Mouse (Mus musculus): ENCODE measurements around the gene Nwd2.

Nwd2 gene

GRCm38 (mm10) chr5:63824599-63825350 is 175.9 kb downstream of the Nwd2 start:
- in situ Hi-C loops (cut with MboI; ENCODE audit: unreplicated experiment in 2 of 2): no loop called here

DNA sequence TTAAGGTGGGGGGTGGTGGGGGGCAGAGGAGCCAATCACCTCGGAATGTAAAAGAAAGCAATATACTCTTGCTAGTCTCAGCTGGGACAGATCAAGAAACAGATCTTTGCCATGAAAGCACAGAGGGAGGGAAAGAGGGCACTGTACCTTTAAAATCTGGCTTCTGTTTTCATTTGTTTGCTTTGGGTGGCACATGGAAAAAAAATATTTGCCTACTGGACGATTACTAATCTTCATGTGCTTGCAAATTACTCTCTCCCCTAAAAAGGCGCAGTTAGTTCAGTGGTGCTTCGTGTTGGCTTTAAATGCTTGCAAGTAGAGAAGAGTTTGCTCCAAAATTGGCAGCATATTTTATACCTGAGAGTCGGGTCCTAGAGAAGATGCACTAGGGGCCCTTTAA is 177.0 kb downstream of the Nwd2 start:
- in situ Hi-C loops (cut with MboI; ENCODE audit: unreplicated experiment in 2 of 2): no loop called here

DNA sequence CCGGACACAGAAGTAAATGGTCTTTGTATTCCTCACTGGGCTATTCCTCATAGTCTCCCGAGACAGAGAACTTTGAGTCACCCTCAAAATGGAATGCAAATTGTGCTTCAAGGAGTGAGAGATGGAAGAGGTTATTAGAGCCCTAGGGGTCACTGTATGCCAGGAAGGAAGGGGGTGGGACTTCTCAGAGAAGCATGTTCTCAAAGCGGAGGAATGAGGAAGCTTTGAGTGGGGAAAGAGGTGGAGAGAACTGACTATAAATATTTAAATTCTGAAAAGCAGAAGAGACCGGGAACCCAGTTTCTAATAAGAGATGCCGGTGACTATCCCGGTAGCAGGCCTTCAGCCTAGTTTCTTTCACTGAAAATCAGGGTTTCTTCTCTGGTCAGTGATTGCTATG is 178.1 kb downstream of the Nwd2 start:
- in situ Hi-C loops (cut with MboI; ENCODE audit: unreplicated experiment in 2 of 2): no loop called here

DNA sequence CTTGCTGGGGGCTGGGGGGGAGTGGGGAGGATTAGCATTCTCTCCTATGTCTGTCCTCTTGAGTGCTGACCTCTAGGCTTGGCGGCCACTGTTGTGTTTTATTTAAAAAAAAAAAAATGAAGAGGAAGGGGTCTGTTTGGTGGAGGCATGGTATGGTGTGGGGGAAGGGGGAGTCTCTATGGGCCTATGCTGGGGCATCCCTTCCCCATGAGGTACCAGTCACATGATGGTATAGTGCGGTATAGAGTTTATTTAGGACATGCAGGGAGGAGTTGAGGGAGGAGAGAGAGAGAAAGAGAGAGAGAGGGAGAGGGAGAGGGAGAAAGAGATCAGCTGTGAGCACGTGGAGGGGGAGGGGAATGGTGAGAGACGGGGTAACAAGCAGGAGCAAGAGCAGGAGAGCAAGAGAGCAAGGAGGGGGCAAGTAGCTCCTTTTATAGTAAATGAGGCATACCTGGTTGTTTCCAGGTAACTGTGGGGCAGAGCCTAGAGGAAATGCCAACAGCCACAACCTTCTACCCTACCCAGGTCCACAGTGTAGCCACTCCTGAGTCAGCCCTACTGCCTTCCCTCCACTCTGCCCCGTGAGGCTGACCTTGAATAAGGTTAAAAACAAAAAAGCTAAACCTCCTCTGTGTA is 178.6 kb downstream of the Nwd2 start:
- in situ Hi-C loops (cut with MboI; ENCODE audit: unreplicated experiment in 2 of 2): no loop called here

GRCm38 (mm10) chr5:63828380-63829185 is 179.7 kb downstream of the Nwd2 start:
- in situ Hi-C loops (cut with MboI; ENCODE audit: unreplicated experiment in 2 of 2): no loop called here

DNA sequence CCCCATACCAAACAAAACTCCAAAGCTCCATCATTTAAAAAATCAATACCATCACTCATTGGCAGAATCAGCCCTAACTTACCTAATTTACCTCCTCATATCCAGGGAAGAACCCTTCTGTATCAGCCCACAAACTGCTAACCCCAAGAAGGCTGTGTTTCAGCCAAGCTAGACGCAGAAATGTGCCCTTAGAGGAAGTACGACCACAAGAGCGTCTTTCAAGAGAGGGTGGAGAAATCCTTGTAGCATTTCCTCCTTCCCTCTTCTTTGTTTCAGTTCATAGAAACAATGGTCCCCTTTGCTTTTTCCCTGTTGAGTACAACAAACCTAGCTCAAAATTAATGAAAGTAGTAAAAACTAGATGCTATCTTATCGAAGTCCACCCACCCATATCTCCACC is 182.2 kb downstream of the Nwd2 start:
- in situ Hi-C loops (cut with MboI; ENCODE audit: unreplicated experiment in 2 of 2): loop anchor here in 1 of 2 experiments (5.0 kb wide), 1 partner anchor 36 kb away; no protein-coding TSS in a partner anchor

DNA sequence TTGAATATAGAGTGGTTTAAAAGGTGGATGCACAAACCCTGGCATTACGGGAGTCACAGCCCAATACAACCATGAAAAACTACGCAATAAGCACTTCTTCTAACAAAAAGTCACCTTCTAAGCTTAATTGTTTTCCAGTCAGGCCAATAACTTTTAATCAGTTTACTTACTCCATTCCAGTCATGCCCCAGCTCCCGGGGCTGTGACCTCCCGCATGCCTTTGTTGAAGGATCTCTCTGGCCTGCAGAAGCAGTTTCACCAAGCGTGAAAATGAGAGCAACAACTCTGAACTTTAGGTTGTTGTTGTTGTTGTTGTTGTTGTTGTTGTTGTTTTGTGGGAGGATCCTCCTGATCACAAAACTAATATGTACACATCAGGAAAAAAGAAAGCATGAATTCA is 185.1 kb downstream of the Nwd2 start:
- in situ Hi-C loops (cut with MboI; ENCODE audit: unreplicated experiment in 2 of 2): loop anchor here in 1 of 2 experiments (5.0 kb wide), 1 partner anchor 33 kb away; no protein-coding TSS in a partner anchor

- in situ Hi-C loops (cut with MboI; ENCODE audit: unreplicated experiment in 2 of 2): loop anchor here in 1 of 2 experiments (5.0 kb wide), 1 partner anchor 33 kb away; no protein-coding TSS in a partner anchor
Measured at GRCm38 (mm10) chr5:63834435-63834834, 185.5 kb downstream of the Nwd2 start.

GRCm38 (mm10) chr5:63837115-63837514 is 188.2 kb downstream of the Nwd2 start:
- in situ Hi-C loops (cut with MboI; ENCODE audit: unreplicated experiment in 2 of 2): no loop called here

- in situ Hi-C loops (cut with MboI; ENCODE audit: unreplicated experiment in 2 of 2): no loop called here
Measured at GRCm38 (mm10) chr5:63837851-63838250, 188.9 kb downstream of the Nwd2 start.

DNA sequence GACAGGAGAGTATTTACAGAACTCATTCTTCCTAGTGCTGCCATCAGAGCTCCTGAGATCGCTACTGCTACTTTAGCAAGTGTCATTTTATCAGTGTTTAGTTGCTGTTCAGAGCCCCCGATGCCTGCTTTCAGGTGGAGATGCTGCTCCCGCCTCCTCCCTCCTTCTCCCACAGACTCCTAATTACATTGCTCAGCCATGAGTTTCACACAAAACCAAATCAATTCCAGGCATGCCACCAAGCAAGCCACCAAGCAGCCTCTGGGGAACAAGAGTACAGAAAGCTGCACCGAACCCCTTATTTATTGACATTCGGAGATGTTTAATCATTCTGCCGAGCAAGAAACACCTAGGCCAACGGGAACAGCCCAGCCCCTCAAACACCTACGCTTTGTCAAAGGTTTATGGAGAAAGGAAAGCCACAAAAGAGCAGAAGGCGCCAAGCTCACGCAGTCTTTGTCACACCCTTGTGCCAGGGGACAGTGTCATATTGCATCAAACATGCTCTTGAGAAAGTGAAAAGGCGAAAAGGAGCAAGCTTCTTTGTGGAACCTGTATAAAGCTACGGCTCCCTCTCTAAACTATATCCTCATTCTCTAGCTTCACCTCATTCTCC is 191.0 kb downstream of the Nwd2 start:
- in situ Hi-C loops (cut with MboI; ENCODE audit: unreplicated experiment in 2 of 2): no loop called here

GRCm38 (mm10) chr5:63847080-63847479 is 198.2 kb downstream of the Nwd2 start:
- in situ Hi-C loops (cut with MboI; ENCODE audit: unreplicated experiment in 2 of 2): no loop called here

GRCm38 (mm10) chr5:63847541-63848226 is 198.8 kb downstream of the Nwd2 start:
- in situ Hi-C loops (cut with MboI; ENCODE audit: unreplicated experiment in 2 of 2): no loop called here

DNA sequence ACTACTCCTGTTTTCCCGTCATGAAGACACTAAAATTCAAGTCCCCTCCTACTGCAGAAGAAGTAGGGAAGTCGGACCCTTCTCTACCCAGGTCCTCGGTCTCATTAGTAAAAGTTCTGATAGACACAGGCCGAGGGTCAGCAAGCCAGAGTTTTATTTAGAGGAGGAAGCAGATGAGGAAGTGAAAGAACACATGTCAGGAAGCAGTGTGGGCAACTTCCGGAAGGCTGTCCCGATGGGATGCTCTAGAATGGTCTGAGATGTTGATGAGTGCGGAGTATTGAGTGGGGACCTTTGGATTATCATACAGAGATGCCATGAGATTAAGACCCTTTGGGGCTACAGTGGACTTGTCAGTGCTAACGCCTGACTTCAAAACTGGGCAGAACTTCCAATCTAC is 210.0 kb downstream of the Nwd2 start:
- in situ Hi-C loops (cut with MboI; ENCODE audit: unreplicated experiment in 2 of 2): no loop called here

All from v-Abl transformed pro-B cells (cell line).